Mouse (Mus musculus) kidney, adult 11 months (tissue): Measurements from ENCODE around the gene Ttc29.

Source experiments
- DNase-seq: peaks from one replicate; pipeline ENCODE4 v3.0.0; 2022

The Ttc29 gene

DNA sequence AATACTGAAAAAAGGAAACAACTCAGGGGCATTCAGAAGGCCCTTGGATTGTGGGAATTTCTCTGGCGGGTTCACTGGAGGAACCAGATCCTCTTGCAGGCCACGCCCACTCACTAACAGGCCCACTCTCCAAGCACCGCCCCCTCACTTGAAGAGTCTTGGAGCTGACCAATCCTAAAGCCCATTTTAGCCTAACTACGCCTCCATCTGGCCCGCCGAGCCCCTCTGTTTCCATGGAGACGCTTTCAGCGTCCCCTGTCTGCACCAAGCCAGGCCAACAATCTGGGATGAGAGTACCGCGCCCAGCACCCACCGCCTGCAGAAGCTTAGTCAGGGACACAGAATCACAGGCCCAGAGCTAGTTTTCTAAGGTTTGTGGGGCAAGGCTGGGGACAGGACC lies at the start of gene Ttc29:
Ttc29 (plus strand) TSS at position 224 of the 400 bp plus-strand sequence.
- peak; percentile 1 for DNase-seq

DNA sequence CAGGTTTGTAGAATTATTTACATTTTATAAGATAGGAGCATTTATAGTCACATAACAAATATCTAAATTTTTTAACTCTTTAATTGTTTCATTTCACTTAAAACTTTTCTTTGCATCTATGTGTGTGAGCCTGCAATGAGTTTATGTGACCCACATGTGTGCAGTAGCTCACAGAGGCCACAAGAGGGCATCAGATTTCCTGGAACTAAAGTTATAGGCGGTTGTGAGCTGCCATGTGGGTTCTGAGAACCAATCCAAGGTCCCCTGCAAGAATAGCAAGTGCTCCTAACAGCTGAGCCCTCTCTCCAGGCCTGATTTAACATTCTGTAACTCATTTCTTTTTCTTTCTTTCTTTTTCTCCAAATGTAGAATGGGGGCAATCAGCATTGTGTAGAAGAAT lies 41.7 kb upstream of the Ttc29 start:
- no peak for DNase-seq

DNA sequence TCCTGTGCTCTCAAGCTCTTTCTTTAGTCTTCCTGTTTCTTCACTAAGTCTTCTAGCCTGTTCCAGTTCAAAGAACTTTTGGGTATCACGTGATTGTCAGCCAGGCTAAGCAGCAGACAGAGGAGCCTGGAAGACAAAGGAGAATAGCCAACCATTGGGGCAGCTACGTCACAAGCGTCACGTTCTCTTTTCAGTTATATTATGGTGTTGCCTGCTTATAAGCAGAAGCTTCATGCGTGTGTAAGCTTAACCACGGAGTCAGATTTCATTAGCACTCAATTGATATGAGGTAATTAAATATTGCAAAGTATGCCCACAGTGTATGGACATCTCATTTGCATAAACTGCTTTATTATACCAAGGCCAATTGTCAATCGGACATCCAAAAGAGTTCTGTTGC lies 30.4 kb upstream of the Ttc29 start:
- DNase-seq: no peak

GRCm38 (mm10) chr8:78183414-78183813 lies 29.7 kb upstream of the Ttc29 start:
- DNase-seq: no peak

DNA sequence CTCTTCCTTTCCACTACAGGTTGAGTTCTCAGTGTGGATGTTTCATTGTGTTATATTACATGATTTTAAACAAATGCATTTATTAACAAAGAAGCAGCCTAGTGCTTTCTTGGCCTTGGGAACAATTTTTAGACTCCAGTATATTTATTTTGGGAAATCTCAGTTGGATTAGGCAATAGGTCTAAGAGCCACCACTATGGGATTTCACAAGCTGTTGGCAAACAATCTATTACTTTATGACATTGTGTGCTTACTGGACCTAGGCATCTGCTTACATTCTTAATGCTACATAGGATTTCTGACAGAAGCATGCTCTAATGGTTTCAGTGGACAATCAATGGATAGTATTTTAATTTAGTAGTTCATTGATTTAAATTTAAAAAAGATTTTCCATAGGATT lies 26.0 kb upstream of the Ttc29 start:
- no peak for DNase-seq

- no peak for DNase-seq
These were observed 8.9 kb upstream of the Ttc29 start for GRCm38 (mm10) chr8:78204229-78204628.

DNA sequence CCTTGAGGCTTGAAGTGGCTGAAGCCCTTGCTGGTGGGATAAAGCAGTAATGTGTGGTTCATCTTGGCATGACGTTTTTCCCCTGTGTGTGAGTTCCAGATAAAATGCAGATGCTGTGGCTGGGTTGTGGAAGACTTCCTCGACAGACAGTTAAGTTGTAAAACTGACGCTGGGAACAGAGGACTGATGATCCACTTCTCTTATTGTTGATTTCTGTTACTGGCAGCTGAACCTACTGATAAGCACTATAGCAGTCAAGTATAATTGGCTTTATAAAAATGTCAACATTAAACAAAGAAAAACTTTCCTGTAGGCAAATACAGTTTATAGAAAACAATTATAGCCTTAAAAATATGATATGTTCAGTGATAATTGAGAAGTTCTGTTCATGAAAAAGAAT lies 2.7 kb upstream of the Ttc29 start:
- DNase-seq: no peak

- no peak for DNase-seq
These were observed 1.5 kb downstream of the Ttc29 start for GRCm38 (mm10) chr8:78214645-78215044.

GRCm38 (mm10) chr8:78226087-78226486 lies 13.0 kb downstream of the Ttc29 start:
- no peak for DNase-seq

- no peak for DNase-seq
These were observed 17.6 kb downstream of the Ttc29 start for GRCm38 (mm10) chr8:78230721-78231120.

DNA sequence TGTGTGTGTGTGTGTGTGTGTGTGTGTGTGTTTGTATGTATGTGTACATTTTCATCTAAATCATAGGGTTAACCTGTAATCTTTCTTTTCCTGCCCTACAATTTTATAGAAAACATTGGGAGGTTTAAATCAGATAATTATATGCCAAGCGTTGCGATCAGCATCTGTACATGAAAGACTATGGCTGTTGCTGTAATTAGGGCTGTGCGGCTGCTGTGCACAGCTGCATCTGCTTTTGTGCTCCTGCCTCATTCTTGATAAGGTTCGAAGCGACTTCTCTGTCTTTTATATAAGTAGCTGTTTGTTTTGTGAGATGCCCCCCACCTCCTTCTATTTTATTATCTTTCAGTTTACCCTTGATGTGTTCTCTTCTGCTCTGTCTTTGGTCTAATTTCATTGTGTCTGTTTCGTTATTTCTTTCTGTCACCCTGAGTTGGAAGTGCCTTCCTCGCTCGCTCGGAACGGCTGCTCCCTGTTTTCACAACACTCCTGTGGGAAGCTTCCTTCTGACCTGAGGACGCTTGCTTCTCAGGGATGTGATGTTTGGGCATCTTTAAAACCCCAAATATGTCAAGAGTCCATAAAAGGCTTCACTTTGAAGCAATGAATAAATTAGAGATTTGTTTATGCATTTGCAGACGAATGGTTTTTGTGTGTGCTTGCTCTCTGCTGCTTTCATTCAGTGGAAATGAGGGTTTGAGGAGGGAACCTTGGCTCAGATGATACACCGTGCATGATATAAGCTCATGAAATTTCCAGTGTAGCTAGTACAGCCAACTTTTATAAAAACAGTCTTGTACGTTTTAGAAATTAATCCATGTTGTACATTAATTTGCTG lies 20.0 kb downstream of the Ttc29 start:
- DNase-seq: no peak

DNA sequence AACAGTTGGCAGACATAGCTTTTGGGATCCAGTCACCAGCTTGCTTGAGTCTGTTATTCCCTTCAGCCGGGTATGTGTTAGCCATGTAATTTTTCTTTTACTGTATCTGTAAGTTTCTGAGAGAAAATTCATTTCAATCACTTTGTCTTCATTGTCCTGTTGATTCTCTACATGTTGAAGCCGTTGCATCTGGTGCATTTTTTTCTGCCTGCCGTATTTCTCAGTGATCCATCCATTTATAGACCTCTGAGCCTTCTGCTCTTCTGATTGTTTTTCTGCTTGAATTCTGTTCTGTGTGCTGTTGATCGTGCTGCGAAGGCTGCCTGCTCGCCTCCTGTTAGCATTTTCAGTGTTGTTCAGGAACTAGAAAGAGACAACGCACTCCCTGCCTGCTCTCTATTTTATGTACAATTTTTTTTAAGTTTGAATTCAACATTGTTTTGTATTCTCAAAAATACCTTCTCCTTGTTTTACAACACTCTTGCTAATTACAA lies 20.7 kb downstream of the Ttc29 start:
- no peak for DNase-seq

GRCm38 (mm10) chr8:78237972-78238675 lies 25.0 kb downstream of the Ttc29 start:
- no peak for DNase-seq

DNA sequence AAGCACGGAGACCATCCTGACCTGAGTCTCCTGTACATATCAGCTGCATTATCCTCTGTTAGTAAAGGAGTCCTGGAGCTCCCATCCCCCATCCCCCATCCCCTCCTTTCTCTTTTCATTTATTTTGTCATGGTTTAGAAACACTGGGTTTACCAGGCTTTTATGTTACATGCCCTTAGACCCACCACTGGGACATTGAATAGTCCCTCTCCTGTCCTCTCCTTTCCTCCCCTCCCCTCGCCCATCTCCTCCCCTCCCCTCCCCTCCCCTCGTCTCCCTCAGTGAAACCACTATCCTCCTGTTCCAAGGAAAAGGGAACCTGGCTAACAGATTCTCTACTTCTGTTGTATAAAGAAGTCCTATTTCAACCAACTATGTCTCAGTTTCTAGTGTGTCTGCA lies 38.0 kb downstream of the Ttc29 start:
- no peak for DNase-seq

GRCm38 (mm10) chr8:78254374-78254773 lies 41.3 kb downstream of the Ttc29 start:
- no peak for DNase-seq

GRCm38 (mm10) chr8:78255011-78255410 lies 41.9 kb downstream of the Ttc29 start:
- DNase-seq: no peak

DNA sequence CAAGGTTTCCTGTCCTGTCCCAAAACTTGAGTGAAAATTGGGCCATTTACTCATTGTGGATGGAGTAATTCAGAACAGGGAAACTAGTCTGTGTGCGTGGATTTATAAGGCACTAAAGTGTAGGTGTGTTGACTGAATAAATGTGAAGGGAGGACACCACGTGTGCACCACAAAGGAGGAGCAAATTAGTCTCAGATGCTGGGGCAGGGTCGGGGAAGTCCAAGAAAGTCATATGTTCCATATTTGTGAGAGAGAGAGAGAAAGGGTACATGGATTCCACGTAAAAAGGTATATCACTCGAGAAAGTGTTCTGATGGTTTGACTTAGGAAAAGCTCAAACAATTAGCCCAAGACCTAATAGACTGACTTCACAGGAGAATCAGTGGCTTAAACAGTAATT lies 52.4 kb downstream of the Ttc29 start:
- no peak for DNase-seq

DNA sequence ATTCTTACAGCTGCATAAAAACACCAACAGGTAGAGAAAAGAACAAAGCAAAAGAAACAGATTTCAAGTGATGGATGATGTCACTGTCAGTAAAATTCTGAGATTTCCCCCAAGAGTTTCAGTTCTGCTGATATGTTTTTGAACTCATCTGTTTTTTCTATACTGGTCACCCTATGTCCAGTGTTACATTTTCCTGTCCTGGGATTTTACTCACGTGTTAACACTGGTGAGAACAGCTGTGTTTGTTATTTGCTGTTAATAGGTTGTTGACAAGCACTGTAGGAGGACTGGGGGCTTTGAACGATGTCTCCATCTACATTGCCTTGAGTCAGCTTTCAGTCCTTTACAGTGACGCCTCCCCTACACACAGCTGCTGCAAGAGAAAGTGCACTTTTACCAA lies 53.1 kb downstream of the Ttc29 start:
- no peak for DNase-seq

- DNase-seq: no peak
These were observed 54.9 kb downstream of the Ttc29 start for GRCm38 (mm10) chr8:78267894-78268411.

DNA sequence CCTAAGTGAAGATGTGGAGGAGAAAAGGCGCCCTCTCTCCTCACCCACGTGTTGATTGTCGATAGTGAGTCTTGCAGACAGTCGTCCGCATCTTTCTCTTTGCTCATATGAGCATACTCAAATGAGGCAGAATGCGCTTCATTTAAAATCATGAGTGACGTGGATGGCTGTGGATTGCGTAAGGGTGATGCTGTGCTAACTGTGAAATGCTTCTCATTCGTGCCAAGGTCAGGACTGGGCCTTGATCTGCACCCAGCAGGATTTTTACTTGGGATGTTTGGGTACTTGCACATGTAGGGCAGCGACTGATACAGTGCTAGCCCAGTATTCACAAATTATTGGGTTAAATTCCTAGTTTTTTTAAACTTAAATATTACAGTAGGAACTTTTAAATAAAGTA lies 56.2 kb downstream of the Ttc29 start:
- no peak for DNase-seq

GRCm38 (mm10) chr8:78271391-78271790 lies 58.3 kb downstream of the Ttc29 start:
- no peak for DNase-seq

GRCm38 (mm10) chr8:78276120-78276519 lies 63.0 kb downstream of the Ttc29 start:
- DNase-seq: no peak

DNA sequence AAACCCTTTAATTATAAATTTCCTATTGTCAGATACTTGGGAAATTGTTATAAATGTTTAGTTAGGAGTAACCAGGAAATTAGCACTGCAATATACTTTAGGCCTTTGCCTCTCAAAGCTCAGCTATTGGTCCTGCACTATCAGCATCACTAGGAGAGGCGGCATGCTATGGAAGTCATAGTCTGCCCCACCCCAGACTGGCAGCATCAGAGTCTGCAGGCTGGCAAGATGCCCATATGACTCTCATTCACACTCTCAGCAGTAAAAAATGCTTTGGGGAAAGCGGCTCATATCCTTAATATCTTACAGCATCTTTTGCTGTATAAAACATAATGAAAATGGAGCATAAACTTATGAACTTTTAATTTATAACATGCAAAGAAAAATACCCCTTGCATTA lies 64.3 kb downstream of the Ttc29 start:
- no peak for DNase-seq

GRCm38 (mm10) chr8:78278598-78278997 lies 65.5 kb downstream of the Ttc29 start:
- DNase-seq: no peak
